Mouse (Mus musculus): ENCODE results near the gene Gabpb2. TPM values are rescaled to one million over a fixed set of nuclear protein-coding genes. Genes with fewer than 3 reads are reported as not detected.
"Not testable (repeated sequence)": the region's sequence is repeated elsewhere in the genome, so short reads cannot be mapped to it uniquely, and the experiment has no call there.

Gabpb2 gene
- total RNA-seq, 2 experiments from 2014 or later = 7.6 to 8.5 TPM

- intact Hi-C loops (cut with DNase I) = no loop called here
Observed at GRCm38 (mm10) chr3:95233303-95233980, 15.7 kb upstream of the Gabpb2 start.

DNA sequence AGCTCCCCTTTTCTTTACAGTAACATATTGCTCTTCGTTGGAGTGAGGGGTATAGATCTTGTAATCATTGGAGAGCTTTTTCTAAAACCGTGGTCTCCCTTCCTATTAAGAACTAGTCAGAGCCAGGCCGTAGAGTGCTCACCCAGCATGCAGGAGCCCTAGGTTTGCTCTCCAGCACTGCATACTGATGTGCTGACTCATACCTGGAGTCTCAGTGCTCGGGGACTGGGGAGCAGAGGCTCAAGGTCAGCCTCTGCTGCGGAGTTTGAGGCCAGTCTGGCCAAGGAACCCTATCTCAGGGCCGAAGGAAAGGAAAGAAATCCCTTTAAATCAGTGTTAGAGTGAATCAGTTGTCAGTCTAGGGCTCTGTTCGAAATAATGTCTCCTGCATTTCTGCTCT is 15.1 kb upstream of the Gabpb2 start:
- DNase-seq (ENCODE audit: extremely low spot score in 1 of 2, low spot score in 2 of 2) = no peak
- intact Hi-C loops (cut with DNase I) = no loop called here

More at GRCm38 (mm10) chr3:95233303-95233980, 15.7 kb upstream of the Gabpb2 start:
- DNase-seq (ENCODE audit: extremely low spot score in 1 of 2, low spot score in 2 of 2) = no peak

DNA sequence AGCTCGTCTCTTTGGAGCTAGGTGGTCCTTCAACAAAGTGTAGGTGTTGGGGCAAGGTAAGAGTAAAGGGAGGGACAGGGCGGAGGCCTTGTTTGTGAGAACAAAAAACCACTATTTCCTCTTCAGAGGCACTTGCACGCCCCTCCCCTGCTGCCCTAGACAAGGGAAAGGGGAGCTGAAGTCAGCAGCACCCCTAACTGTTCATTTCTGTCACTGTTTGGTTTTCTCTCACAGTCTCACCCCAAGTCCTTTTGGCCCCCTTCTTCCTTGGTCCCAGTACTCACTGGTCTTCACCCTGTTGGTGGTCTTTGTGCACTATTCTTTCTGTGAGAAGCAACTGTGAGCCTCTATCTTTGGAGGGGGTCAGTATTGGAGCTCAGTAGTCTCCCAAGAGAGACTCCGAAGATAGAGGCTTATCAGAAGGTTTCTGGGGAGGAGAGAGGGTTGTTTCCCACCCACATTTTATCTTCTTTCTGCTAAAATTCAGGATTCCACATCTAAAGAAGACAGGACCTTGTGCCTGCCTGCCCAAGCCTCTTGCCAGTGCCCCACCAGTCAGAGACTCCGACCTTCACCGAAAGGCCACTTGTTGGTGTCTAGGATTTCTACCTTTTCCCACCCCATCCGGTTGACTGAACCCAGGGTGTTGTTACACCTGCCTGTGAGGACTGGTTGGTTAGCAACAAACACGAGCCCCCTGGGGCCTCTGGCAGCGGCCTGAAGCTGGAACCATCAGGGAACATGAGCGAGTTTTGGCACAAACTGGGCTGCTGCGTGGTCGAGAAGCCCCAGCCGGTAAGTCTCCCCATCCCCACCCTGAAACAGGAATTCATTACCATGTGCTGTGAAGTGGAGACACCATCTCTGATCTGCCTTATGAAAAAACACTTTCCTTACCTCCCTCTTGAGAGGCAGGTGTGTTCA is 13.8 kb upstream of the Gabpb2 start, which contains the start of gene Mllt11:
Gene Mllt11 (minus strand): TSS at position 874 of the 924 bp plus-strand sequence.
- no peak for DNase-seq (ENCODE audit: extremely low spot score in 1 of 2, low spot score in 2 of 2)
- intact Hi-C loops (cut with DNase I) = no loop called here

DNA sequence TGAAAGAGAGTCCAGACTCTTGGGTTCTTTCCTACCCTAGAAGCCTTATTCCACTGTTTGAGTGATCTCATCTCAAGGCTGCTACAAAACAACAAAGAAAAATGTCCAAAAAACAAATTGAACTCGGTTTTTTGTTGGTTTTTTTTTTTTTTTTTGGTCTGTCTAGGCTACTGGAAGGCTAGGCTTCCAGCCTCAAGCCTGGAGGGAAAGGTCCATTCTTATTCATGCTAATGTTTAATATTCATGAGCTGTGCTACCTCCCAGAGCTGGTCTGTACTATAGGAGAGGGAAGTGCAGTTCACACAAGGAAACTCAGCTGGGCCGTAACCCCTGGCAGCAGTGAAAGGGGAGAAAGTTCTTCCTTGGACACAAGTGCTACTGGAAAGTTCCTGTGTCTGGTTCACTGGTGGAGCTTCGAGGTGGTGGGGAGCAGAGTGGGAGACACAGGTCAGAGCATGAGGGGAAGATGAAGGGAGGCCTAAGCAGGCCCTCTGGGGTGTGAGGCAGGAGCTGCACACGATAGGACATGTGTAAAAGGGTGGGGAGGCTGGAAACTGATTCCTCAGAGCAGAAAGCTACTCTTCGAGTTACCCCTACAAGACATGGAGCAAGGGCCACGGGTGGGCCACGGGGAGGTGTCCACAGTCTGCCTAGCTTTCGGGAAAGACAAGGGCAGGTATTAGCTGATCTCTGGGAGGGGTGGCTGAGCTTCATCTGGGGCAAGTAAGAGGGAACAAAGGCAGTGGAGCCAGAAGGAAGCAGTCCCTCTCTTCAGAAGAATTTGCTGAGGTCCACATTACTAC is 13.0 kb upstream of the Gabpb2 start:
- DNase-seq (ENCODE audit: extremely low spot score in 1 of 2, low spot score in 2 of 2) = no peak
- intact Hi-C loops (cut with DNase I) = no loop called here

DNA sequence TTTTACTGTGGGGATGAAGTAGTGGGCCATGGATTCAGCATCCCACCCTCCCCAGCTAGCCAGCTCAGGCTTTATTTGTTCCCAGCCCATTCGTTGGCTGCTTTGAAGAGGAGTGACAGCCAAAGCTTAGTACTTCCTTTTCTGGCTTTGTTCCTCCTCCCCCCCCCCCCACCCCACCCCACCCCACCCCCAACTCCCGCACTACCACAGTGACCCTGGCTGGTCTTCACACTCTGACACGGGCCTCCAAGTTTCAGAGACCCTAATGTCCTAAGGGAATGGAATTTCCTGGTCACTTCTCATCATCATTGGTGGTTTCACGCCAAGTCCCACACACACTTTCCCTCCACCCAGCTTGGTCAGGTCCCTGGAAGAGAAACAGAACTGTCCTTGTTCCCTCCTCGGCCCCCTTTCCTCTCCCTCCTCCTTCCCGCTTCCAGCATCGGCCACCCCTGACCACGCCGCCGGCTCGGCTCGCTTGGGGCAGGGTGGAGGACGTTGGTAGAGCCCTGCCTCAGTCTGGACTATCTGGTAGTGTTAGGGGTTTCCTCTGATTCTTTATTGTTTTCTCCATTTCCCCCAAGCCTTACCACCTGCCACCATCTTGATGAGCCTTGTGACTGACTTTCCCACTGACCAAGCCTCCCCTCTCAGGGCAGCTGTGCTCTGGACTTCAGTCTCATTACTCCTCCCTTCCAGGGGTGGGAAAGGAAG is 12.2 kb upstream of the Gabpb2 start:
- intact Hi-C loops (cut with DNase I) = loop anchor here (5.0 kb wide), 1 partner anchor 37 kb away; no protein-coding TSS in a partner anchor
- DNase-seq (ENCODE audit: extremely low spot score in 1 of 2, low spot score in 2 of 2) = peak; percentile 51 to 73

- intact Hi-C loops (cut with DNase I) = loop anchor here (5.0 kb wide), 1 partner anchor 38 kb away; no protein-coding TSS in a partner anchor
- peak; percentile 77 to 82 for DNase-seq (ENCODE audit: extremely low spot score in 1 of 2, low spot score in 2 of 2)
Observed at GRCm38 (mm10) chr3:95228894-95229780, 11.4 kb upstream of the Gabpb2 start.

- peak; percentile 90 to 94 for DNase-seq (ENCODE audit: extremely low spot score in 1 of 2, low spot score in 2 of 2)
- intact Hi-C loops (cut with DNase I) = loop anchor here (5.0 kb wide), 1 partner anchor 39 kb away; no protein-coding TSS in a partner anchor
Observed at GRCm38 (mm10) chr3:95228148-95228893, 10.6 kb upstream of the Gabpb2 start, which contains the start of gene Cdc42se1. Cdc42se1 (plus strand) TSS chr3:95228732.

DNA sequence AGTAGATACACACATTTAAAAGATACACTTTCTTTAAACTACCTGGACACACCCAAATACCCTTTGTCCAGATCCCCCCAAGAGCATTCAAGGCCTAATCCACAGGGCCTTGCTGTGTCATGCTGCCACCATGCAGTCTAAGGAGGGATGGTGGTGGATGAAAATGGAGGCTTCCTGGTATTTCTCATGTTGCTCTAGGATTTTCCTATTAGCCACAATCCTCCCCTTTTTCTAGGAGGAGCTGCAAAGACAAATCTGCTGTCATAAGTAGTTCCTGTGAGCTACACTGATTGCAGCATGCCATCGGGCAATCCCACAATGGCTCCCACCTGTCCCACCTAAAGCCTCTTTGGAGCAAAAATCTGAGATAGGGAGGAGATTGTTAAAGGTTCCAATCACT is 9.5 kb upstream of the Gabpb2 start:
- no peak for DNase-seq (ENCODE audit: extremely low spot score in 1 of 2, low spot score in 2 of 2)
- intact Hi-C loops (cut with DNase I) = loop anchor here (5.0 kb wide), 1 partner anchor 40 kb away; no protein-coding TSS in a partner anchor

GRCm38 (mm10) chr3:95224295-95224694 is 6.6 kb upstream of the Gabpb2 start:
- no peak for DNase-seq (ENCODE audit: extremely low spot score in 1 of 2, low spot score in 2 of 2)
- intact Hi-C loops (cut with DNase I) = no loop called here

DNA sequence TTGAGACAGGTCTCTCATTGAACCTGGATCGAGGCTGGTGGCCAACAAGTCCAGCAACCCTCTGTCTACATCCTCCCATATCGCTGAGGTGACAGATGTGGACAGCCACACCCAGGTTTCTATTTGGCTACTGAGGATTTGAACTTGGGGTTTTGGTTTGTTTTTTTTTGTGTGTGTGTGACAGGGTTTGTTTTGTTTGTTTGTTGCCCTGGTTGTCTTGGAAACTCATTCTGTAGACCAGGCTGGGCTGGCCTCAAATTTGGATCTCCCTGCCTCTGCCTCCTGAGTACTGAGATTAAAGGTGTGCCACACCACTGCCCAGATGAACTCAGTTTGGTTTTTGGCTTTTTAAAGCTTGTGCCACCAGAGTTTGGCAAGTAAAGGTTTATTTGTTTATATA is 5.3 kb upstream of the Gabpb2 start:
- DNase-seq (ENCODE audit: extremely low spot score in 1 of 2, low spot score in 2 of 2) = no peak
- intact Hi-C loops (cut with DNase I) = no loop called here

DNA sequence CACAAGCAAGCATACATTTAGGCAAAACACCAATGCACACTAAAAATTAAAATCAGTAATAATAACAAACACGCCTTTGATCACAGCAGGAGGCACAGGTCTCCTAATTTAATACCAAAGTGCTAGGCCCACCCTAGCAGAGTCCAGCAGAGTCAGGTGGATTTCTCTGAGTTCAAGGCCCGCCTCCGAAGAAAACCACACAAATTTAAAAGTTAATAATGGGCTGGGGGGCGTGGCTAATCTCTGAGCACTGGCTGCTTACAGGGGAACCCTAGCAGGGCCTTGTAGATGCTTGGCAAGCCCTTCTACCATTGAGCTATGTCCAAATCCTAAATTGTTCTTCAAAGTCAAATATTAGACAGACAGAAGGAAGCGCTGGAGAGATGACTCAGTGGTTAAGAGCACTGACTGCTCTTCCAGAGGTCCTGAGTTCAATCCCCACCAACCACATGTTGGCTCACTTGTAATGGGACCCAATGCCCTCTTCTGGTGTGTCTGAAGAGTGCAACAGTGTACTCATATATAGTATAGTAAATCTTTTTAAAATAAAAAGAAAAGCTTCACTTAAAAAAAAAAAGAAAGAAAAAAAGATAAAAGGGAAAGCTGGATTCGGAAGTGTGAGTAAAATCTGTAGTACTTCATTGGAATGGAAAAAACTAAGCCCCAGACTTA is 886 bp upstream of the Gabpb2 start:
- peak in 1 of 2 experiments; percentile 30 for DNase-seq (ENCODE audit: extremely low spot score in 1 of 2, low spot score in 2 of 2)
- intact Hi-C loops (cut with DNase I) = loop anchor here (5.0 kb wide), 2 partner anchors 56 to 76 kb away; partner anchors contain the start of genes Sema6c and Tnfaip8l2

GRCm38 (mm10) chr3:95216655-95217254 is 961 bp downstream of the Gabpb2 start:
- intact Hi-C loops (cut with DNase I) = loop anchor here (5.0 kb wide), 2 partner anchors 54 to 74 kb away; partner anchors contain the start of genes Sema6c and Tnfaip8l2

DNA sequence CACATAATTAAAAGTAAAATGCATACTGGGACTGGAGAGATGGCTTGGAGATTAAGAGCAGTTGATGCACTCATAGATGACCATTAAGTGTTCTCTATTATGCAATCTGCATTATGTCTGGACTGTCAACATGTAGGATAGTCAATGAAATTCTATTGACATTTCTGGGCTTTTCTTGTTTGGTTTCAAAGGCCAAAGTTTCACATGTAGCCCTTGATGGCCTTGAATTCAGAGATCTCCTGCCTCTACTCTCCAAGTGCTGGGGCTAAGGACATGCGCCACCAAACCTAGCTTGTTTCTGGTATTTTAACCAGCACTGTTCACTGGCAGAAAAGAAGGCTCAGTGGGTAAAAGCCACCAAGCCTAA is 4.1 kb downstream of the Gabpb2 start:
- DNase-seq (ENCODE audit: extremely low spot score in 1 of 2, low spot score in 2 of 2) = no peak
- intact Hi-C loops (cut with DNase I) = no loop called here

More at GRCm38 (mm10) chr3:95216655-95217254, 961 bp downstream of the Gabpb2 start:
- no peak for DNase-seq (ENCODE audit: extremely low spot score in 1 of 2, low spot score in 2 of 2)

- intact Hi-C loops (cut with DNase I); DNase-seq (ENCODE audit: extremely low spot score in 1 of 2, low spot score in 2 of 2): not testable (repeated sequence)
Observed at GRCm38 (mm10) chr3:95212889-95213608, 4.7 kb downstream of the Gabpb2 start.

- no peak for DNase-seq (ENCODE audit: extremely low spot score in 1 of 2, low spot score in 2 of 2)
- intact Hi-C loops (cut with DNase I) = no loop called here
Observed at GRCm38 (mm10) chr3:95210585-95210984, 7.1 kb downstream of the Gabpb2 start.
